Mouse (Mus musculus) bone marrow macrophage, adult 2 months (primary cell): Measurements from ENCODE around the gene Rin2. TPM values are rescaled to one million over a fixed set of nuclear protein-coding genes. Genes with fewer than 3 reads are reported as not detected.

ENCODE experiments used
- H3K27ac ChIP-seq: 2 replicates; pipeline ENCODE4 v1.5.1; 2012; ENCODE audit warnings: low read depth, low read length; ENCODE audit not compliant: insufficient read depth
- H3K4me1 ChIP-seq: 2 replicates; pipeline ENCODE4 v1.6.1; 2012; ENCODE audit warnings: low read length; ENCODE audit not compliant: control insufficient read depth, insufficient read depth
- H3K4me3 ChIP-seq: 2 replicates; pipeline ENCODE4 v1.5.1; 2012; ENCODE audit warnings: mild to moderate bottlenecking, low read length, moderate library complexity; ENCODE audit not compliant: insufficient read depth
- CTCF ChIP-seq: IDR thresholded peaks from 2 replicates; pipeline ENCODE4 v1.5.1; 2012; ENCODE audit warnings: low read depth, mild to moderate bottlenecking, low read length, moderate library complexity
- POLR2A ChIP-seq: IDR thresholded peaks from 2 replicates; pipeline ENCODE4 v1.6.1; 2012; ENCODE audit warnings: mild to moderate bottlenecking, low read depth, low read length, borderline replicate concordance
- polyA plus RNA-seq: library from polyadenylated mRNA; stranded (reverse); fragments of >200 nt; gene quantifications from 2 replicates; pipeline ENCODE4 v1.2.4, GENCODE M21; 2012; ENCODE audit not compliant: missing spikeins, insufficient read depth, insufficient read length

Gene Rin2
- polyA plus RNA-seq, 1 experiment: 70.2 TPM

DNA sequence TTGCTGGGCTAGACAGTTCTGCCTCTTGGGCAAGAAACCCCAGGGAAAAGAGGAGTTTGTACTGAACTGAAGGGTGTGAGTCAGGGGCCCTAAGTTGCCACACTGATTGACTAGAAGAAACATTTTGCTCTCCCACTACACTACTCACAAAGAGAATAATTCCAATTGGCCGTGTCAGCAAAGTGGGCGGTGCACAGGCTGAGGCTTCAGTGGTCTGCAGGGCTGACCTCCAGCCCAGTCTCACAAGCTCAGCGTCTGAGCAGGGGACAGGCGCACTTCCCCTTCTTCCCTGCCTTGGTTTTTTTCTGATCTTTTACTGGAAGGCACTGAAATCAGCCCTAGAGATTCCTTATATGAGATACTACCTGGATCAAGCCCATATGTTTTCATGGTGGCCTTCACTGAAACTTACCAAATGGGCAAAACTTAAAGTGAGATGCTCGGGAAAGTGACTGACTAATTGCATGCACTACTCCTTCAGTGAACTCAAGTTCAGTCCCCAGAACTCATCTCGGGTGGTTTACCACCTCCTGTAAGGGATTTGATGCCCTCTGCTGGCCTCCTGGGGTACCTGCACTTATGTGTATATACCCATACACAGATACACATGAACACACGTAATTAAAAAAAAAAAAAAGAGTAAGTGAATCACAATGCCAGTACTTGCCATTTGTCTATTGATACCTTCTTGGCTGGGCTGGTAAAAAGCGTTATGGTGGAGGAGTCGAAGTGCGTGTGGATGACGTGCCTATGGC is 191.9 kb downstream of the Rin2 start:
- TF ChIP-seq POLR2A (no peak), CTCF (peak; percentile 32; the same call in 1 of the 2 replicates)
- H3K4me3 ChIP-seq: no peak overlapping the region
- peak overlapping the region; percentile 55 for H3K27ac ChIP-seq
- peaks cover 38% of the 10 kb centered on the region for H3K4me1 ChIP-seq

DNA sequence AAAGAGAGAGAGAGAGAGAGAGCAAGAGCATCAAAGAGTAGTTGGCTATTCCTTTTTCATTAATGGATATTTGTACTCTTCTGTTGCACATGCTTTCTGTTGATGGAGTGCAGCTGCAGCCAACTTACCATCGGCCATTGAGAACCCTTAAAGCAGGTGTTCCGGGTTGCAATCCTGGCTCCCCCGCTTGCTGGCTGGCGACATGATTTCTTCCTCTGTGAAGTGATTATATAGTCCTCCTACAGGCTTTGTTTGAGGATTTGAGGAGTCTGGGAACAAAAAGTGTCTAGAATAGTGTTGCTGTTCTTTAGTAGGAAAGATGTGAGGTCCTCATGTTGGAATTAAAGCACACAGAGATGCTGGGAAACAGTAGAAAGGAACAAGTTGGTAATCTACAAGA is 196.3 kb downstream of the Rin2 start:
- H3K4me3 ChIP-seq: no peak overlapping the region
- H3K4me1 ChIP-seq: peaks cover 55% of the 10 kb centered on the region
- TF ChIP-seq CTCF (no peak), POLR2A (no peak)
- no peak overlapping the region for H3K27ac ChIP-seq

GRCm38 (mm10) chr2:145872099-145872498 is 197.1 kb downstream of the Rin2 start:
- H3K27ac ChIP-seq: no peak overlapping the region
- TF ChIP-seq CTCF (no peak), POLR2A (no peak)
- H3K4me3 ChIP-seq: no peak overlapping the region
- peaks cover 48% of the 10 kb centered on the region for H3K4me1 ChIP-seq

DNA sequence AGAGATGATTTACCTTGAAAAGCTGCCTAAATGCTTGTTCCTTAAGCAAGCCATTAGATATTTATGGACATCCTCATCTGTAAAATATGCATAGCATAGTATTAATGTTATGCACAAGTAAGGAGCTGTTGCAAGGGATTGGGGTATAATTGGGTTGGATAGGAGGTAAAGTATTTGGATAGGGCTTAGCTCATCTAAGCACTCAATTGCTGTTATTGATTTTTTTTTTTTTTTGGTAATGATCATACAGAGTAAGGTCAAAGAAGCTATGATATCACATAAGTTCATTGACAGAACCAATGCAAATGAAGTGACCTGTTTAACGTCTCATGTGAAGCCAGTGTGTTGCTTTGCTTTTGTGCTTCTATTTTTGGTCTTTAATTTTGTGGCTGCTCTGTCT is 198.9 kb downstream of the Rin2 start:
- no peak for TF ChIP-seq CTCF
- TF ChIP-seq POLR2A: no peak
- Histone ChIP-seq H3K27ac (no peak overlapping the region), H3K4me1 (peaks cover 43% of the 10 kb centered on the region), H3K4me3 (no peak overlapping the region)

GRCm38 (mm10) chr2:145874879-145875482 is 200.0 kb downstream of the Rin2 start:
- Histone ChIP-seq H3K4me1 (peaks cover 46% of the 10 kb centered on the region), H3K4me3 (no peak overlapping the region), H3K27ac (no peak overlapping the region)
- TF ChIP-seq CTCF (no peak), POLR2A (no peak)

DNA sequence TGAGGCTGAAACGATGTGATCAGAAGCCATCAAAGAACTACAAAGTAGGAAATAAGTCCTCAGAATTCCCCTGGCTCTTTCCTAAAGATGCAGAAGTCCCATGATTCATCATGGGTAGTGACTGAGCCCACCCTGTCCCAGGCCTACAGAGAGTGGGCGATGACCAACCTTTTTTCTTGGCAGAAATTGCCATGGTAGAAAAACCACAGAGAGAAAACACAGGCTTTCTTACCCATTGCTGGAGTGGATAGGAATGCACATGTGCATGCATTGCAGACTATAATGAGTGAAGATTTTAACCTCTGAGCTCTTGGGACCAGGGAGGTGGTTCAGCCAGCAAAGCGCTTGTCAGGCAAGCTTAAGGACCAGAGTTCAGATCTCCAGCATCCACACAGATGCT is 202.2 kb downstream of the Rin2 start:
- TF ChIP-seq POLR2A (no peak), CTCF (no peak)
- Histone ChIP-seq H3K4me1 (peaks cover 52% of the 10 kb centered on the region), H3K4me3 (no peak overlapping the region), H3K27ac (no peak overlapping the region)

DNA sequence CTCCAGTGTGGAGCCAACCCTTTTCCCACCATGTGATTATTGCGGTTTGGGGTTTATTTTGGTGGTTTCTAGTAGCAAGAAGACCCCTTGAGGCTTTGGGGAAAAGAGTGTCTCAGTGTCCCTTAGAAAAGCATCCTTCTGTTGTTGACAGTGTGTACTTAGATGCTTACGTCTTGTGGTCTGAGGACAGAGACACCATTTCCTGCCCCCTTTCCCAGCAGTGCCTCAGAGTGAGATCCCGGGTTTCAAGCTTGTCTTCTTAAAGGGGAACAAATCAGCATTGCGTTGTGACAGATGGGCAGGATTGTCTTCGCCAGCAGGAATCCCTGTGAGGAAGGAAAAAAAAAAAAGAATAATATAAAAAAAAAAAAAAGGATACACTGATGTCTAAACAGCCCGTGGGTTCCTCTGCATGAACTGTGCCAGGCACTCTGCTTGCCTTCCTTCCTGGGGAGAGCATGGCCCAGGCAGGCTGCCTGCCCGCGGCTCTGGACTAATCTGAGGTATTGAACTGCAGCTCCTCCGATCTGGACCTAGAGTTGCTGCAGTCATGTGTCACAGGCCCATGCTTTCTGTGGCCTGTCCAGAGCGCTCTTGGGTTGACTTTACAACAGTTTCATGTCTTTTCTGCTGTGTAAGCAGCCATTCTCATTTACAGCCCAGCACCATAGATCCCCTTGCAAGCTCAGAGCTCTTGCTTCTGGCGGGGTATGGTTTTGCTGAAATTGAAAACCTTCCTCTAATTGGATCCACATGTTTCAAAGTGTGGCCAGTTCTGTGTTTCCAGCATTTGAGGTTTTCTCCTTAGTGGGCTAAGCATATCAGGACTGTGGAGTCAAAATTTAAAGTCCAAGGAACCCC is 206.1 kb downstream of the Rin2 start:
- Histone ChIP-seq H3K27ac (peak overlapping the region; percentile 89), H3K4me3 (no peak overlapping the region), H3K4me1 (peaks cover 60% of the 10 kb centered on the region)
- TF ChIP-seq POLR2A: no peak
- TF ChIP-seq CTCF: no peak

- Histone ChIP-seq H3K4me1 (peaks cover 67% of the 10 kb centered on the region), H3K27ac (peak overlapping the region; percentile 89)
- TF ChIP-seq POLR2A (no peak), CTCF (no peak)
Observed at GRCm38 (mm10) chr2:145881932-145882331, 206.9 kb downstream of the Rin2 start.

GRCm38 (mm10) chr2:145882398-145882797 is 207.4 kb downstream of the Rin2 start:
- H3K27ac ChIP-seq: peak overlapping the region; percentile 89

More at GRCm38 (mm10) chr2:145881932-145882331, 206.9 kb downstream of the Rin2 start:
- H3K4me3 ChIP-seq: no peak overlapping the region

More at GRCm38 (mm10) chr2:145882398-145882797, 207.4 kb downstream of the Rin2 start:
- Histone ChIP-seq H3K4me3 (no peak overlapping the region), H3K4me1 (peaks cover 71% of the 10 kb centered on the region)
- TF ChIP-seq CTCF: no peak
- TF ChIP-seq POLR2A: no peak
